21 mouse cellular contexts compared by ENCODE assay signal in genomic region chr2:167138611-167139010, GRCm38 (mm10). TPM values are rescaled to one million over a fixed set of nuclear protein-coding genes. Genes with fewer than 3 reads are reported as not detected.
DNase-seq lines count a peak whose midpoint lies in the region; ATAC-seq and TF ChIP-seq lines count a peak whose summit lies in the region.
"Had no signal": no experiment of that assay in that cellular context is flagged by ENCODE, and none has a peak within 500 bp of the region (broad histone marks: within the 10 kb centered on the region; RNA-seq: fewer than 3 reads in every experiment).

No protein-coding gene starts in this region.

- H3K4me2 ChIP-seq in CH12.LX (ENCODE audit: insufficient read depth, low read depth, poor library complexity, severe bottlenecking), result no peak overlapping the region
- no peak overlapping the region for H3K4me2 ChIP-seq in hindbrain, embryonic 11.5 days (replicated peaks; ENCODE audit: low read depth, low read length)
- H3K4me2 ChIP-seq: embryonic facial prominence, embryonic 13.5 days; forebrain, embryonic 12.5 days; hindbrain, embryonic 15.5 days had no signal

- no peak for TF ChIP-seq EP300 in CH12.LX (IDR thresholded peaks at IDR 0.05; ENCODE audit: low read length)

- no peak for TF ChIP-seq RAD21 in CH12.LX (IDR thresholded peaks at IDR 0.05; ENCODE audit: low read depth, low read length)

- no peaks in the 10 kb centered on the region for H3K9me3 ChIP-seq in CH12.LX (replicated peaks; ENCODE audit: low read length)
- no peaks in the 10 kb centered on the region for H3K9me3 ChIP-seq in hindbrain, embryonic 11.5 days (ENCODE audit: control insufficient read depth, low read length)
- H3K9me3 ChIP-seq: embryonic facial prominence, embryonic 13.5 days; forebrain, embryonic 12.5 days; heart, embryonic 10.5 days; hindbrain, embryonic 10.5 days; hindbrain, embryonic 15.5 days had no signal

- H3K9ac ChIP-seq in CH12.LX (ENCODE audit: insufficient read depth, low read depth), result no peak overlapping the region
- no peak overlapping the region for H3K9ac ChIP-seq in hindbrain, embryonic 11.5 days (ENCODE audit: low read depth, low read length)
- H3K9ac ChIP-seq: embryonic facial prominence, embryonic 13.5 days; forebrain, embryonic 12.5 days; hindbrain, embryonic 15.5 days had no signal

- in situ Hi-C loops in CH12.LX (cut with MboI; ENCODE audit: low pct_ligation_motif_present, low pct_unique_long_range_greater_than_20kb, low sequenced_read_pairs), result no loop called here

- ATAC-seq in hindbrain, embryonic 11.5 days (ENCODE audit: low FRiP score), result no peak
- ATAC-seq: forebrain, embryonic 16.5 days had no signal

- H3K27me3 ChIP-seq in CH12.LX (replicated peaks), result no peaks in the 10 kb centered on the region
- no peaks in the 10 kb centered on the region for H3K27me3 ChIP-seq in hindbrain, embryonic 11.5 days (ENCODE audit: control insufficient read depth, insufficient read depth, low read length)
- H3K27me3 ChIP-seq: embryonic facial prominence, embryonic 13.5 days; forebrain, embryonic 12.5 days; hindbrain, embryonic 15.5 days had no signal

- dilution Hi-C loops in CH12.LX (cut with MboI; ENCODE audit: extremely low pct_ligation_motif_present, extremely low pct_unique_long_range_greater_than_20kb, low sequenced_read_pairs), result no loop called here

- 51% methylated on average over 6 of the region's 6 CpGs for WGBS in olfactory bulb, adult 2 months
- 69% methylated on average over 6 of the region's 6 CpGs for WGBS in hindbrain, embryonic 11.5 days

- intact Hi-C loops in heart, postnatal 10 days (cut with DNase I), result no loop called here
- intact Hi-C loops in left cerebral cortex, adult 2 months (cut with DNase I), result loop anchor here (5.0 kb wide), 1 partner anchor 49 kb away; no protein-coding TSS in a partner anchor

- DNase-seq in heart, adult 11 months, result peak; percentile 95
- no peak for DNase-seq in heart, postnatal 10 days
- no peak for DNase-seq in left cerebral cortex, adult 2 months (ENCODE audit: extremely low spot score in 1 of 2, low spot score in 2 of 2)
- no peak for DNase-seq in left cerebral cortex, adult 18-20 months (ENCODE audit: low spot score in 2 of 2)
- peak; percentile 28 for DNase-seq in CH12.LX (ENCODE audit: extremely low read depth)
- no peak for DNase-seq in ovary, adult 18-20 months (ENCODE audit: low spot score)
- no peak for DNase-seq in hindbrain, embryonic 11.5 days (ENCODE audit: low spot score)
- DNase-seq: adrenal gland, adult 8-10 months; adrenal gland, postnatal 36 days; cerebellum, adult 11 months; cerebellum, adult 8-10 months; cerebellum, postnatal 14 days; gastrocnemius, postnatal 14 days; heart, postnatal 14 days had no signal

- H3K79me2 ChIP-seq in CH12.LX (replicated peaks; ENCODE audit: control insufficient read depth, extremely low read depth, insufficient read depth, poor library complexity, severe bottlenecking), result no peaks in the 10 kb centered on the region

- TF ChIP-seq CTCF in left cerebral cortex, adult 2 months (IDR thresholded peaks at IDR 0.05), result no peak
- TF ChIP-seq CTCF in CH12.LX (conservative IDR thresholded peaks at IDR 0.05 in 1 of 2, IDR thresholded peaks at IDR 0.05 in 1 of 2; ENCODE audit: low read depth in 2 of 2, low read length in 2 of 2), result no peak
- no peak for TF ChIP-seq CTCF in olfactory bulb, adult 2 months (IDR thresholded peaks at IDR 0.05; ENCODE audit: insufficient read depth, low read depth, low read length)

- no peak overlapping the region for H3K4me3 ChIP-seq in left cerebral cortex, adult 2 months
- H3K4me3 ChIP-seq in CH12.LX (replicated peaks in 1 of 3; ENCODE audit: low read depth in 2 of 3, low read length in 2 of 3, poor library complexity in 1 of 3), result no peak overlapping the region
- no peak overlapping the region for H3K4me3 ChIP-seq in olfactory bulb, adult 2 months (ENCODE audit: insufficient read depth, low read depth, low read length)
- no peak overlapping the region for H3K4me3 ChIP-seq in hindbrain, embryonic 11.5 days (ENCODE audit: low read depth, low read length)
- H3K4me3 ChIP-seq: embryonic facial prominence, embryonic 13.5 days; forebrain, embryonic 12.5 days; heart, embryonic 10.5 days; hindbrain, embryonic 10.5 days; hindbrain, embryonic 15.5 days had no signal

- H3K36me3 ChIP-seq in CH12.LX (replicated peaks in 1 of 2; ENCODE audit: control insufficient read depth in 1 of 2, insufficient read depth in 1 of 2, low read length in 1 of 2), result no peaks in the 10 kb centered on the region
- H3K36me3 ChIP-seq in hindbrain, embryonic 11.5 days (ENCODE audit: control insufficient read depth, insufficient read depth, low read length), result no peaks in the 10 kb centered on the region
- H3K36me3 ChIP-seq: embryonic facial prominence, embryonic 13.5 days; forebrain, embryonic 12.5 days; heart, embryonic 10.5 days; hindbrain, embryonic 10.5 days; hindbrain, embryonic 15.5 days had no signal

- peaks cover 12 to 22% of the 10 kb centered on the region in 2 experiments for H3K4me1 ChIP-seq in CH12.LX (ENCODE audit: control insufficient read depth in 1 of 2, insufficient read depth in 2 of 2)
- H3K4me1 ChIP-seq in olfactory bulb, adult 2 months (ENCODE audit: control insufficient read depth, insufficient read depth, low read length), result peaks cover 61% of the 10 kb centered on the region
- H3K4me1 ChIP-seq in hindbrain, embryonic 11.5 days (replicated peaks; ENCODE audit: control insufficient read depth, insufficient read depth, low read length), result peaks cover 3% of the 10 kb centered on the region; the same call in 1 of the 2 replicates
- H3K4me1 ChIP-seq: embryonic facial prominence, embryonic 13.5 days had no signal

- peak overlapping the region; percentile 93 for H3K27ac ChIP-seq in left cerebral cortex, adult 2 months
- H3K27ac ChIP-seq in CH12.LX (ENCODE audit: insufficient read depth, low read depth), result no peak overlapping the region
- peak overlapping the region; percentile 87 for H3K27ac ChIP-seq in olfactory bulb, adult 2 months (ENCODE audit: insufficient read depth, low read depth, low read length)
- H3K27ac ChIP-seq in hindbrain, embryonic 11.5 days (ENCODE audit: low read depth, low read length), result no peak overlapping the region
- H3K27ac ChIP-seq: embryonic facial prominence, embryonic 13.5 days; forebrain, embryonic 12.5 days; heart, embryonic 10.5 days; hindbrain, embryonic 10.5 days; hindbrain, embryonic 15.5 days had no signal

- no peak for TF ChIP-seq POLR2A in CH12.LX (IDR thresholded peaks at IDR 0.05; ENCODE audit: low read depth, low read length)
- no peak for TF ChIP-seq POLR2A in olfactory bulb, adult 2 months (IDR thresholded peaks at IDR 0.05; ENCODE audit: insufficient read depth, low read depth, low read length)

TF ChIP-seq in CH12.LX, 34 proteins besides CTCF, POLR2A, EP300 and RAD21:
- no peak for TF ChIP-seq USF1 (IDR thresholded peaks at IDR 0.05; ENCODE audit: low read depth, low read length)
- no peak for TF ChIP-seq MAFK (IDR thresholded peaks at IDR 0.05; ENCODE audit: insufficient replicate concordance, low read length)
- no peak for TF ChIP-seq USF2 (conservative IDR thresholded peaks at IDR 0.05; ENCODE audit: low read depth, low read length)
- no peak for TF ChIP-seq NRF1 (IDR thresholded peaks at IDR 0.05; ENCODE audit: low read depth, low read length)
- TF ChIP-seq ELF1 (IDR thresholded peaks at IDR 0.05; ENCODE audit: low read depth, low read length), result no peak
- no peak for TF ChIP-seq CHD1 (IDR thresholded peaks at IDR 0.05; ENCODE audit: low read depth, low read length)
- TF ChIP-seq ETS1 (conservative IDR thresholded peaks at IDR 0.05; ENCODE audit: low read depth, low read length), result no peak
- TF ChIP-seq ZKSCAN1 (IDR thresholded peaks at IDR 0.05; ENCODE audit: borderline replicate concordance, low read depth, low read length), result no peak
- TF ChIP-seq MAX (IDR thresholded peaks at IDR 0.05; ENCODE audit: low read length), result no peak
- TF ChIP-seq JUN (IDR thresholded peaks at IDR 0.05; ENCODE audit: insufficient read depth, low read depth, low read length), result no peak
- no peak for TF ChIP-seq POLR2AphosphoS2 (IDR thresholded peaks at IDR 0.05; ENCODE audit: low read depth, low read length)
- TF ChIP-seq NELFE (IDR thresholded peaks at IDR 0.05; ENCODE audit: low read depth, low read length), result no peak

RNA-seq across cellular contexts. Expression of gene Kcnb1, which starts 51.3 kb away (rescaled TPM):
- total RNA-seq in heart, postnatal 10 days (2021), result 10 to 100 TPM; 45.4 to 50.2 TPM
- 100 to 1,000 TPM; 230 to 237 TPM for total RNA-seq in left cerebral cortex, adult 2 months (2021)
- total RNA-seq in left cerebral cortex, adult 18-20 months (2021), result 100 to 1,000 TPM; 197 to 205 TPM
- 2.5 and 2.6 TPM in 2 replicates for total RNA-seq in CH12.LX (2012; rRNA removed)
- 5.0 and 5.1 TPM in 2 replicates for total RNA-seq in CH12.LX (2014; rRNA removed)
- 5.6 and 6.6 TPM in 2 replicates for polyA plus RNA-seq in CH12.LX (2012; ENCODE audit: insufficient read length, low read depth)
- 145 TPM in 1 of 2 replicates, not detected in the other for polyA plus RNA-seq in olfactory bulb, adult 2 months (2012; ENCODE audit: insufficient read depth, insufficient read length, low replicate concordance, missing spikeins)
- 0.66 and 0.69 TPM in 2 replicates for polyA plus RNA-seq in hindbrain, embryonic 11.5 days (2014; fragmentation: Nextera tagmentation; extraction: Ambion mirVana)

Comparison
In these comparisons a context has a peak if more than half of its experiments do, and no peak if none do; other contexts are left out.
1. DNase-seq: peak in heart, adult 11 months (single experiment) and CH12.LX (single experiment); none in heart, postnatal 10 days (0 of 2), left cerebral cortex, adult 2 months (0 of 2), left cerebral cortex, adult 18-20 months (0 of 2), ovary, adult 18-20 months (single experiment) and hindbrain, embryonic 11.5 days (single experiment).
2. H3K27ac ChIP-seq: peak in left cerebral cortex, adult 2 months (single experiment) and olfactory bulb, adult 2 months (single experiment); none in CH12.LX (single experiment) and hindbrain, embryonic 11.5 days (single experiment).
3. RNA of gene Kcnb1, which starts 51.3 kb away (total RNA-seq): 230 to 237 TPM in left cerebral cortex, adult 2 months, 197 to 205 TPM in left cerebral cortex, adult 18-20 months and 45.4 to 50.2 TPM in heart, postnatal 10 days; 2.5 to 5.1 TPM in CH12.LX; every median in the first group is over 4 times any median in the second.